Mouse (Mus musculus): ENCODE results near the gene Acvr2b.

The Acvr2b gene

GRCm38 (mm10) chr9:119408898-119409664, 7.2 kb downstream of the Acvr2b start:
- DNase-seq: peak; percentile 28

GRCm38 (mm10) chr9:119409864-119410263, 7.9 kb downstream of the Acvr2b start:
- DNase-seq: no peak

- no peak for DNase-seq
These were observed 16.1 kb downstream of the Acvr2b start for GRCm38 (mm10) chr9:119418025-119418424.

GRCm38 (mm10) chr9:119419852-119420438, 18.0 kb downstream of the Acvr2b start:
- DNase-seq: no peak

- DNase-seq: peak; percentile 67
These were observed 23.5 kb downstream of the Acvr2b start for GRCm38 (mm10) chr9:119425217-119425975.

- no peak for DNase-seq
These were observed 24.1 kb downstream of the Acvr2b start for GRCm38 (mm10) chr9:119425976-119426415.

- peak; percentile 38 for DNase-seq
These were observed 24.6 kb downstream of the Acvr2b start for GRCm38 (mm10) chr9:119426483-119426882.

- peak; percentile 94 for DNase-seq
These were observed 28.4 kb downstream of the Acvr2b start for GRCm38 (mm10) chr9:119430311-119430710.

- no peak for DNase-seq
These were observed 33.9 kb downstream of the Acvr2b start for GRCm38 (mm10) chr9:119435855-119436254.

- DNase-seq: no peak
These were observed 36.1 kb downstream of the Acvr2b start for GRCm38 (mm10) chr9:119438065-119438464.

- no peak for DNase-seq
These were observed 36.6 kb downstream of the Acvr2b start for GRCm38 (mm10) chr9:119438498-119439000.

GRCm38 (mm10) chr9:119444738-119445429, 43.0 kb downstream of the Acvr2b start, which contains the start of gene Exog:
Gene Exog (plus strand): TSS chr9:119444943.
- DNase-seq: peak; percentile 100

GRCm38 (mm10) chr9:119445737-119446136, 43.8 kb downstream of the Acvr2b start:
- DNase-seq: no peak

GRCm38 (mm10) chr9:119455967-119456366, 54.0 kb downstream of the Acvr2b start:
- no peak for DNase-seq

GRCm38 (mm10) chr9:119457122-119457521, 55.2 kb downstream of the Acvr2b start:
- no peak for DNase-seq

GRCm38 (mm10) chr9:119460410-119460809, 58.5 kb downstream of the Acvr2b start:
- peak; percentile 81 for DNase-seq

GRCm38 (mm10) chr9:119465056-119465455, 63.1 kb downstream of the Acvr2b start:
- DNase-seq: no peak

- peak; percentile 62 for DNase-seq
These were observed 63.7 kb downstream of the Acvr2b start for GRCm38 (mm10) chr9:119465595-119465994.

GRCm38 (mm10) chr9:119469691-119470353, 67.9 kb downstream of the Acvr2b start:
- DNase-seq: no peak

- DNase-seq: no peak
These were observed 70.5 kb downstream of the Acvr2b start for GRCm38 (mm10) chr9:119472412-119472918.

GRCm38 (mm10) chr9:119473011-119473410, 71.1 kb downstream of the Acvr2b start:
- DNase-seq: no peak
